Mouse (Mus musculus): ENCODE data around the gene Pde4c. TPM values are rescaled to one million over a fixed set of nuclear protein-coding genes. Genes with fewer than 3 reads are reported as not detected.

The Pde4c gene
- total and polyA plus RNA-seq, 2 experiments from 2014 or later, result 0.23 to 0.48 TPM

- TF ChIP-seq CTCF (IDR thresholded peaks at IDR 0.05; ENCODE audit: low read depth), result no peak
- no peak overlapping the region for H3K27ac ChIP-seq (ENCODE audit: low read depth, low read length)
- WGBS, result 94% methylated on average over 13 of the region's 13 CpGs
- H3K4me2 ChIP-seq (ENCODE audit: low read depth), result no peak overlapping the region
- peaks cover 71% of the 10 kb centered on the region for H3K36me3 ChIP-seq (ENCODE audit: insufficient read depth)
- H3K9ac ChIP-seq, result no peak overlapping the region
- ATAC-seq (no peak), DNase-seq (no peak)
- H3K4me1 ChIP-seq (ENCODE audit: insufficient read depth), result peaks cover 19% of the 10 kb centered on the region; the same call in 1 of the 2 replicates
- no peaks in the 10 kb centered on the region; the same call in 1 of the 2 replicates for H3K27me3 ChIP-seq (ENCODE audit: insufficient read depth, low read length)
- no peak overlapping the region for H3K4me3 ChIP-seq (ENCODE audit: low read depth, low read length)
- no peaks in the 10 kb centered on the region for H3K9me3 ChIP-seq (ENCODE audit: low read length)
Measured at GRCm38 (mm10) chr8:70770748-70771147, 47.2 kb downstream of the Pde4c start.

GRCm38 (mm10) chr8:70771217-70771616, 47.7 kb downstream of the Pde4c start:
- Histone ChIP-seq H3K4me3 (ENCODE audit: low read depth, low read length) (no peak overlapping the region), H3K4me2 (ENCODE audit: low read depth) (no peak overlapping the region), H3K9me3 (ENCODE audit: low read length) (no peaks in the 10 kb centered on the region), H3K36me3 (ENCODE audit: insufficient read depth) (peaks cover 71% of the 10 kb centered on the region), H3K27me3 (ENCODE audit: insufficient read depth, low read length) (no peaks in the 10 kb centered on the region), H3K4me1 (ENCODE audit: insufficient read depth) (peaks cover 20% of the 10 kb centered on the region; the same call in 1 of the 2 replicates), H3K9ac (no peak overlapping the region), H3K27ac (ENCODE audit: low read depth, low read length) (no peak overlapping the region)
- no peak for DNase-seq
- TF ChIP-seq CTCF (IDR thresholded peaks at IDR 0.05; ENCODE audit: low read depth), result no peak
- WGBS, result 89% methylated on average over 7 of the region's 7 CpGs
- ATAC-seq, result no peak

GRCm38 (mm10) chr8:70772075-70772474, 48.6 kb downstream of the Pde4c start:
- no peaks in the 10 kb centered on the region for H3K9me3 ChIP-seq (ENCODE audit: low read length)
- peaks cover 70% of the 10 kb centered on the region for H3K36me3 ChIP-seq (ENCODE audit: insufficient read depth)
- no peak overlapping the region for H3K27ac ChIP-seq (ENCODE audit: low read depth, low read length)
- no peak overlapping the region for H3K4me2 ChIP-seq (ENCODE audit: low read depth)
- H3K4me3 ChIP-seq (ENCODE audit: low read depth, low read length), result no peak overlapping the region
- DNase-seq (no peak), ATAC-seq (no peak)
- peaks cover 16% of the 10 kb centered on the region; the same call in 1 of the 2 replicates for H3K4me1 ChIP-seq (ENCODE audit: insufficient read depth)
- no peak for TF ChIP-seq CTCF (IDR thresholded peaks at IDR 0.05; ENCODE audit: low read depth)
- no peak overlapping the region for H3K9ac ChIP-seq
- WGBS, result 93% methylated on average over 13 of the region's 13 CpGs
- no peaks in the 10 kb centered on the region for H3K27me3 ChIP-seq (ENCODE audit: insufficient read depth, low read length)

GRCm38 (mm10) chr8:70772890-70773289, 49.4 kb downstream of the Pde4c start:
- H3K4me1 ChIP-seq (ENCODE audit: insufficient read depth), result peaks cover 20% of the 10 kb centered on the region
- peak overlapping the region; percentile 100; the same call in 1 of the 2 replicates for H3K9ac ChIP-seq
- 87% methylated on average over 9 of the region's 9 CpGs for WGBS
- no peak for TF ChIP-seq CTCF (IDR thresholded peaks at IDR 0.05; ENCODE audit: low read depth)
- no peak overlapping the region for H3K4me2 ChIP-seq (ENCODE audit: low read depth)
- H3K9me3 ChIP-seq (ENCODE audit: low read length), result no peaks in the 10 kb centered on the region
- H3K4me3 ChIP-seq (ENCODE audit: low read depth, low read length), result no peak overlapping the region
- H3K27me3 ChIP-seq (ENCODE audit: insufficient read depth, low read length), result no peaks in the 10 kb centered on the region
- DNase-seq (no peak), ATAC-seq (no peak)
- peaks cover 62% of the 10 kb centered on the region for H3K36me3 ChIP-seq (ENCODE audit: insufficient read depth)
- no peak overlapping the region for H3K27ac ChIP-seq (ENCODE audit: low read depth, low read length)

GRCm38 (mm10) chr8:70773410-70773809, 49.9 kb downstream of the Pde4c start:
- H3K27ac ChIP-seq (ENCODE audit: low read depth, low read length), result no peak overlapping the region
- peaks cover 22% of the 10 kb centered on the region for H3K4me1 ChIP-seq (ENCODE audit: insufficient read depth)
- H3K9ac ChIP-seq, result peak overlapping the region; percentile 100
- ATAC-seq (no peak), DNase-seq (no peak)
- H3K27me3 ChIP-seq (ENCODE audit: insufficient read depth, low read length), result no peaks in the 10 kb centered on the region
- H3K4me3 ChIP-seq (ENCODE audit: low read depth, low read length), result no peak overlapping the region
- H3K36me3 ChIP-seq (ENCODE audit: insufficient read depth), result peaks cover 62% of the 10 kb centered on the region
- TF ChIP-seq CTCF (IDR thresholded peaks at IDR 0.05; ENCODE audit: low read depth), result no peak
- no peaks in the 10 kb centered on the region for H3K9me3 ChIP-seq (ENCODE audit: low read length)
- 0 out of 2 replicates have a peak overlapping the region, but pooled peaks have one; percentile 3 for H3K4me2 ChIP-seq (ENCODE audit: low read depth)
- WGBS, result 59% methylated on average over 5 of the region's 5 CpGs

GRCm38 (mm10) chr8:70773833-70774232, 50.3 kb downstream of the Pde4c start:
- no peak for TF ChIP-seq CTCF (IDR thresholded peaks at IDR 0.05; ENCODE audit: low read depth)
- Histone ChIP-seq H3K4me2 (ENCODE audit: low read depth) (0 out of 2 replicates have a peak overlapping the region, but pooled peaks have one; percentile 3), H3K9me3 (ENCODE audit: low read length) (no peaks in the 10 kb centered on the region), H3K27ac (ENCODE audit: low read depth, low read length) (0 out of 2 replicates have a peak overlapping the region, but pooled peaks have one; percentile 35), H3K9ac (peak overlapping the region; percentile 100; the same call in 1 of the 2 replicates), H3K36me3 (ENCODE audit: insufficient read depth) (peaks cover 62% of the 10 kb centered on the region), H3K4me3 (ENCODE audit: low read depth, low read length) (no peak overlapping the region), H3K4me1 (ENCODE audit: insufficient read depth) (peaks cover 22% of the 10 kb centered on the region), H3K27me3 (ENCODE audit: insufficient read depth, low read length) (no peaks in the 10 kb centered on the region)
- WGBS, result 39% methylated on average over 9 of the region's 9 CpGs
- DNase-seq (peak; percentile 71), ATAC-seq (no peak)

- no peak overlapping the region for H3K27ac ChIP-seq (ENCODE audit: low read depth, low read length)
- DNase-seq, result no peak
- H3K9ac ChIP-seq, result peak overlapping the region; percentile 100
- no peaks in the 10 kb centered on the region for H3K9me3 ChIP-seq (ENCODE audit: low read length)
- no peak for ATAC-seq
- 0 out of 2 replicates have a peak overlapping the region, but pooled peaks have one; percentile 86 for H3K4me2 ChIP-seq (ENCODE audit: low read depth)
- peaks cover 64% of the 10 kb centered on the region for H3K36me3 ChIP-seq (ENCODE audit: insufficient read depth)
- no peak overlapping the region for H3K4me3 ChIP-seq (ENCODE audit: low read depth, low read length)
- no peak for TF ChIP-seq CTCF (IDR thresholded peaks at IDR 0.05; ENCODE audit: low read depth)
- H3K4me1 ChIP-seq (ENCODE audit: insufficient read depth), result peaks cover 22% of the 10 kb centered on the region
- 95% methylated on average over 18 of the region's 18 CpGs for WGBS
- H3K27me3 ChIP-seq (ENCODE audit: insufficient read depth, low read length), result no peaks in the 10 kb centered on the region
Measured at GRCm38 (mm10) chr8:70774740-70775139, 51.2 kb downstream of the Pde4c start.
